Mouse (Mus musculus) thymus, postnatal 10 days (tissue): ENCODE measurements around the gene Sptb.

Experiments
- DNase-seq, 2 experiments: peaks; one replicate each; pipeline ENCODE4 v3.0.0; 2021; ENCODE audit warnings: low spot score in 2 of 2

The Sptb gene

GRCm38 (mm10) chr12:76710351-76711100 is at the start of gene Sptb:
Sptb (minus strand) TSS chr12:76710547.
- peak; percentile 17 to 21 for DNase-seq

- DNase-seq, result peak; percentile 42 to 72
Measured at GRCm38 (mm10) chr12:76752652-76753318, 42.4 kb upstream of the Sptb start.

GRCm38 (mm10) chr12:76750866-76751459 is 40.6 kb upstream of the Sptb start:
- no peak for DNase-seq

- no peak for DNase-seq
Measured at GRCm38 (mm10) chr12:76727955-76728354, 17.6 kb upstream of the Sptb start.

GRCm38 (mm10) chr12:76722026-76722425 is 11.7 kb upstream of the Sptb start:
- DNase-seq, result no peak

- no peak for DNase-seq
Measured at GRCm38 (mm10) chr12:76720572-76720971, 10.2 kb upstream of the Sptb start.

- DNase-seq, result no peak
Measured at GRCm38 (mm10) chr12:76718384-76718783, 8.0 kb upstream of the Sptb start.

- peak; percentile 73 to 82 for DNase-seq
Measured at GRCm38 (mm10) chr12:76709795-76710350, 474 bp downstream of the Sptb start.

- no peak for DNase-seq
Measured at GRCm38 (mm10) chr12:76708956-76709794, 1.2 kb downstream of the Sptb start.

- no peak for DNase-seq
Measured at GRCm38 (mm10) chr12:76708181-76708580, 2.2 kb downstream of the Sptb start.

- no peak for DNase-seq
Measured at GRCm38 (mm10) chr12:76696380-76696935, 13.9 kb downstream of the Sptb start.

GRCm38 (mm10) chr12:76695773-76696172 is 14.6 kb downstream of the Sptb start:
- no peak for DNase-seq

GRCm38 (mm10) chr12:76694801-76695505 is 15.4 kb downstream of the Sptb start:
- DNase-seq, result peak; percentile 58 to 70

- no peak for DNase-seq
Measured at GRCm38 (mm10) chr12:76687498-76688200, 22.7 kb downstream of the Sptb start.

GRCm38 (mm10) chr12:76685647-76686046 is 24.7 kb downstream of the Sptb start:
- DNase-seq, result no peak

GRCm38 (mm10) chr12:76684493-76684892 is 25.9 kb downstream of the Sptb start:
- no peak for DNase-seq

- DNase-seq, result no peak
Measured at GRCm38 (mm10) chr12:76681937-76682336, 28.4 kb downstream of the Sptb start.

GRCm38 (mm10) chr12:76677068-76677467 is 33.3 kb downstream of the Sptb start:
- no peak for DNase-seq

GRCm38 (mm10) chr12:76676477-76676876 is 33.9 kb downstream of the Sptb start:
- no peak for DNase-seq

- DNase-seq, result no peak
Measured at GRCm38 (mm10) chr12:76675364-76675763, 35.0 kb downstream of the Sptb start.
